ENCODE assay signal across 1 mouse cellular context in genomic region chr11:97714356-97714755, GRCm38 (mm10).
TF ChIP-seq lines count a peak whose summit lies in the region.

No protein-coding gene starts in this region.

TF ChIP-seq in myocyte, 11 proteins besides CTCF, POLR2A, EP300 and RAD21 (continued from another document):
- TF ChIP-seq E2F4 (IDR thresholded peaks at IDR 0.05; ENCODE audit: insufficient read depth) (no peak), CEBPB (IDR thresholded peaks at IDR 0.05; ENCODE audit: insufficient read depth, poor library complexity, severe bottlenecking) (no peak), USF1 (IDR thresholded peaks at IDR 0.05; ENCODE audit: low read depth) (no peak), REST (IDR thresholded peaks at IDR 0.05; ENCODE audit: insufficient read depth, insufficient read length) (no peak), POLR2AphosphoS2 (IDR thresholded peaks at IDR 0.05; ENCODE audit: insufficient read length, low read depth) (no peak)
